Mouse (Mus musculus) MEL (cell line): ENCODE data around the gene Htr2b.

Experiments used
- CTCF ChIP-seq, 3 experiments: IDR thresholded peaks in 2 of 3; conservative IDR thresholded peaks in 1 of 3; 2 replicates each; pipeline ENCODE4 v1.5.1; 2011 to 2012; ENCODE audit warnings: low read length in 3 of 3, low read depth in 2 of 3, mild to moderate bottlenecking in 2 of 3, improper control_type of control experiment in 1 of 3, inconsistent platforms in 1 of 3, mixed read lengths in 1 of 3, moderate library complexity in 1 of 3; ENCODE audit not compliant: control insufficient read depth in 1 of 3, insufficient read depth in 1 of 3, poor library complexity in 1 of 3, severe bottlenecking in 1 of 3
- E2F4 ChIP-seq: IDR thresholded peaks from 2 replicates; pipeline ENCODE4 v1.6.1; 2011; ENCODE audit warnings: low read depth, low read length, improper control_type of control experiment, borderline replicate concordance
- EP300 ChIP-seq, 2 experiments: IDR thresholded peaks; 2 replicates each; pipeline ENCODE4 v1.6.1; 2011; ENCODE audit warnings: improper control_type of control experiment in 2 of 2, low read length in 2 of 2, low read depth in 1 of 2, mild to moderate bottlenecking in 1 of 2
- JUND ChIP-seq: IDR thresholded peaks from 2 replicates; pipeline ENCODE4 v1.6.1; 2011; ENCODE audit warnings: low read depth, mild to moderate bottlenecking, improper control_type of control experiment, low read length
- MAX ChIP-seq: IDR thresholded peaks from 2 replicates; pipeline ENCODE4 v1.6.1; 2011; ENCODE audit warnings: low read length, improper control_type of control experiment
- NELFE ChIP-seq: IDR thresholded peaks from 2 replicates; pipeline ENCODE4 v1.6.1; 2011; ENCODE audit warnings: low read depth, low read length, improper control_type of control experiment
- POLR2A ChIP-seq, 2 experiments: IDR thresholded peaks; 2 replicates each; pipeline ENCODE4 v1.6.1; 2011 to 2012; ENCODE audit warnings: low read length in 2 of 2, mild to moderate bottlenecking in 2 of 2, control low read depth in 1 of 2, improper control_type of control experiment in 1 of 2, low read depth in 1 of 2, moderate library complexity in 1 of 2; ENCODE audit not compliant: control insufficient read depth in 1 of 2, insufficient read depth in 1 of 2, poor library complexity in 1 of 2
- POLR2AphosphoS2 ChIP-seq: IDR thresholded peaks from 2 replicates; pipeline ENCODE4 v1.6.1; 2011; ENCODE audit warnings: low read length, improper control_type of control experiment
- RAD21 ChIP-seq: IDR thresholded peaks from 2 replicates; pipeline ENCODE4 v1.6.1; 2011; ENCODE audit warnings: mild to moderate bottlenecking, low read depth, low read length, improper control_type of control experiment
- UBTF ChIP-seq: IDR thresholded peaks from 2 replicates; pipeline ENCODE4 v1.6.1; 2012; ENCODE audit warnings: low read depth, mild to moderate bottlenecking, inconsistent platforms, low read length, improper control_type of control experiment, moderate library complexity, borderline replicate concordance; ENCODE audit not compliant: insufficient read depth
- USF1 ChIP-seq: IDR thresholded peaks from 2 replicates; pipeline ENCODE4 v1.6.1; 2014; ENCODE audit warnings: low read depth, mild to moderate bottlenecking, inconsistent platforms, low read length, improper control_type of control experiment, moderate library complexity
- ZMIZ1 ChIP-seq: IDR thresholded peaks from 2 replicates; pipeline ENCODE4 v1.6.1; 2012; ENCODE audit warnings: low read depth, mild to moderate bottlenecking, inconsistent platforms, low read length, improper control_type of control experiment, moderate library complexity

- no peak for TF ChIP-seq POLR2AphosphoS2
- TF ChIP-seq E2F4: no peak
- no peak for TF ChIP-seq CTCF (IDR thresholded peaks at IDR 0.05 in 2 of 3, conservative IDR thresholded peaks at IDR 0.05 in 1 of 3; ENCODE audit: control insufficient read depth in 1 of 3, insufficient read depth in 1 of 3, low read depth in 2 of 3, low read length in 3 of 3, poor library complexity in 1 of 3, severe bottlenecking in 1 of 3)
- TF ChIP-seq UBTF: no peak
- TF ChIP-seq POLR2A (IDR thresholded peaks at IDR 0.05; ENCODE audit: control insufficient read depth in 1 of 2, insufficient read depth in 1 of 2, low read depth in 1 of 2, low read length in 2 of 2, poor library complexity in 1 of 2): no peak
- no peak for TF ChIP-seq USF1
- TF ChIP-seq EP300 (IDR thresholded peaks at IDR 0.05; ENCODE audit: low read depth in 1 of 2, low read length in 2 of 2): peak; percentile 60 to 83
- no peak for TF ChIP-seq ZMIZ1
- TF ChIP-seq RAD21: no peak
- no peak for TF ChIP-seq NELFE
- no peak for TF ChIP-seq MAX
- TF ChIP-seq JUND: no peak
Measured at GRCm38 (mm10) chr1:86161061-86161460, 49.3 kb upstream of the Htr2b start.
